Mouse (Mus musculus) T-helper 1 cell (primary cell): ENCODE measurements around the gene Stbd1.

Experiments
- in situ Hi-C: fragments of 300-600 bp; cut with MboI, MseI; formaldehyde crosslinking; loops from one replicate; pipeline ENCODE4 v1.15.1; 2025; ENCODE audit warnings: high pct_unique_total_duplicates

Stbd1 gene

GRCm38 (mm10) chr5:92602691-92603690 is at the start of gene Stbd1:
TSS of gene Stbd1 (plus strand) at chr5:92603041.
- in situ Hi-C loops = no loop called here

DNA sequence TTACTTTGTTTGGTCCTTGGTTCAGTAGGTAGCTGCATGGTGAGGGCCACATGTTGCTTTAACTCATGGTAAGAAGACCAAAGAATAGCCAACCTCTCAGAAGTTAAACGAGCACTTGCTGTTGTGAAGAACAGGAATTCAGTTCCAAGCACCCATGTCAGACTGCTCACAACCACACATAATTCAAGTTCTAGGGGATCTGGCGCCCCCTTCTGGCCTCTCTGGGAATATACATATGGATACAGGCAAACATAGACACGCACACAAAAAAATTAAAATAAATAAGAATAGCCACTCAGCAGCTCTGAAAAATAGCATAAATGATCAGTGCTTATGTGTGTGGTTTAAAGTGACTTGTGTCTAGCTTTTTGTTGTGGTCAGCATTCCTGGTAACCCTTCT is 48.9 kb upstream of the Stbd1 start:
- in situ Hi-C loops = no loop called here

GRCm38 (mm10) chr5:92554443-92554842 is 48.4 kb upstream of the Stbd1 start:
- in situ Hi-C loops = no loop called here

GRCm38 (mm10) chr5:92554891-92555511 is 47.8 kb upstream of the Stbd1 start, which contains the start of gene Fam47e:
TSS of gene Fam47e (plus strand) at chr5:92555069.
- in situ Hi-C loops = no loop called here

- in situ Hi-C loops = no loop called here
Observed at GRCm38 (mm10) chr5:92555905-92556304, 46.9 kb upstream of the Stbd1 start.

GRCm38 (mm10) chr5:92557508-92557907 is 45.3 kb upstream of the Stbd1 start:
- in situ Hi-C loops = no loop called here

DNA sequence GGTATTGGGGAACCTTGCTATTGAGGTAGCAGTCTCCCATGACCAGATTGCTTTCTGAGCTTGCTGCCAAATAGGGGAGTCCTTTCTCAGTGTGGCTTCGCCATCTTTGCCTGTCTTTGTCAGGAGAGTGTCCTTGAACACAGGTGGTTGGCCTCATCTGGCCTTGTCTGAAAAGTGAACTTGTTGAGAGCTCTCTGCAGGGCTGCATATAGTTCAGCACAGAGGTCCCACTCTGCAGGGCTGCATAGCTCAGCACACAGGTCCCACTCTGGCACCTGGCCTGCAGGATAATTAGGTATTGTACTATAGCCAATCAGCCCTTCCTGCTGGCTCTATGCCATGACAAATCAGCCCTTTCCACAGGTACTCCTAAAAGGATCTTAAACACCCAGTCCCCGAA is 42.6 kb upstream of the Stbd1 start:
- in situ Hi-C loops = no loop called here

GRCm38 (mm10) chr5:92562002-92562401 is 40.8 kb upstream of the Stbd1 start:
- in situ Hi-C loops = no loop called here

GRCm38 (mm10) chr5:92571232-92571631 is 31.6 kb upstream of the Stbd1 start:
- in situ Hi-C loops = no loop called here

- in situ Hi-C loops = no loop called here
Observed at GRCm38 (mm10) chr5:92579559-92579958, 23.3 kb upstream of the Stbd1 start.

- in situ Hi-C loops = no loop called here
Observed at GRCm38 (mm10) chr5:92585932-92586331, 16.9 kb upstream of the Stbd1 start.

GRCm38 (mm10) chr5:92595026-92595425 is 7.8 kb upstream of the Stbd1 start:
- in situ Hi-C loops = no loop called here

DNA sequence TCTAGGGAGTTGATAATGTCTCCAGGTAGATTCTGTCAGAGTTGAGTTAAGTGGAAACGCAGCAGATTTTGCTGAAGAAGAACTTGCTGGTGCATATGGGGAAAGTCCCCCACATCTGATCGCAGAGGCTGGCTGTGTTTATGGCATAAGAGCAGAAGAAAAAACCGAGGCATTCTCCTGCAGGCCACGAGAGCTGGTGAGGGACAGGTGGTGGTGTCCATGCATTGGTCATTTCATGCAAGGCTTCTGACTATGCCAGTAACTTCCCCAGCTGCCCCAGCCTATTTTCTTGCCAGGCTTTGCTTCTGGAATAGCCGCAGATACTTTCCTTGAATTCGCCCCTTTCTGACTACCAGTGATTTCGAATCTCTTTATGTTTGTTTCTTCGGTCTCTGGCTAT is 6.0 kb upstream of the Stbd1 start:
- in situ Hi-C loops = no loop called here

DNA sequence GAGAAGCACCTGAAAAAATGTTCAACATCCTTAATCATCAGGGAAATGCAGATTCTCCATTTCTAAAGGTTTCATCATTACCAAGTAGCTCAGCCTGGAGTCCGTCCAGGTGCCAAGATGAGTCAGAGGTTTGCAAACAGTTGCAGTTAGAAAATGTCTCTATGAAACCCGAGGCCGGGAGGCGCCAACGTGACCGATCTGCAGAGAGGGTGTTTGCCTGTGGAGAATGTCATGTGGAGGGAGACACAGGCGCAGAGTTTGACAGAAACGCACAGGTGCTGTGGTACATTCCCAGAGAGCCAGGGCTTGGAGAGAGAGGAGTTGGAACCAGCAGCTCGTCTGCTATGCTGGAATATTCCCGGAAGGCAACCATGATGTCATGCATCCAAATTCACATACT is 3.8 kb upstream of the Stbd1 start:
- in situ Hi-C loops = no loop called here

- in situ Hi-C loops = no loop called here
Observed at GRCm38 (mm10) chr5:92604452-92605247, 1.8 kb downstream of the Stbd1 start.

GRCm38 (mm10) chr5:92607492-92608229 is 4.8 kb downstream of the Stbd1 start:
- in situ Hi-C loops = no loop called here

- in situ Hi-C loops = no loop called here
Observed at GRCm38 (mm10) chr5:92612756-92613155, 9.9 kb downstream of the Stbd1 start.

- in situ Hi-C loops = no loop called here
Observed at GRCm38 (mm10) chr5:92621883-92622282, 19.0 kb downstream of the Stbd1 start.

GRCm38 (mm10) chr5:92627896-92628295 is 25.1 kb downstream of the Stbd1 start:
- in situ Hi-C loops = no loop called here

- in situ Hi-C loops = no loop called here
Observed at GRCm38 (mm10) chr5:92633526-92633925, 30.7 kb downstream of the Stbd1 start.

DNA sequence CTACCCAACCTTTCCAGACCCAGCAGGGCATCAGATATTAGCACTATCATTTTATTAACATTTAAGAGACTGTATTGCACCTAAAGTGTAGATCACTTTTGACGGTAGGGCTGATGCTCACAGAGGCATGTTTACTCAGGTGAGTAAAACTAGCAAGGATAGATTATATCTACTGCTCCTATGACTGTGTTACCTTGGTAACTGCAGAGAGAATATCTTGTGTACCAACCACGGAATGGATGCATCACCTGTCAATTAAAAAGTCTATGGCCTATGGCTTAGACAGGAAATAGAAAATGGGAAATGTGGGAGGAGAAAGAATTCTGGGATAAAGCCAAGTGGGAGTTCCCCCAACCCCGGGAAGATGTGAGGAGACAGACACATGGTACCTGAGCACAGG is 32.1 kb downstream of the Stbd1 start:
- in situ Hi-C loops = no loop called here
